Mouse (Mus musculus) kidney, adult 2 months (tissue): ENCODE data around the gene Slc3a2.

Experiments
- CTCF ChIP-seq: fragments of 200-500 bp; conservative IDR thresholded peaks from 2 replicates; pipeline ENCODE4 v1.5.1; 2011; ENCODE audit warnings: low read depth, mild to moderate bottlenecking, control low read depth, low read length, moderate library complexity, mixed read lengths; ENCODE audit not compliant: insufficient read depth, insufficient read length
- POLR2A ChIP-seq: fragments of 200-500 bp; IDR thresholded peaks from one replicate; pipeline ENCODE4 v1.6.1; 2011; ENCODE audit warnings: low read depth, low read length, control low read depth

DNA sequence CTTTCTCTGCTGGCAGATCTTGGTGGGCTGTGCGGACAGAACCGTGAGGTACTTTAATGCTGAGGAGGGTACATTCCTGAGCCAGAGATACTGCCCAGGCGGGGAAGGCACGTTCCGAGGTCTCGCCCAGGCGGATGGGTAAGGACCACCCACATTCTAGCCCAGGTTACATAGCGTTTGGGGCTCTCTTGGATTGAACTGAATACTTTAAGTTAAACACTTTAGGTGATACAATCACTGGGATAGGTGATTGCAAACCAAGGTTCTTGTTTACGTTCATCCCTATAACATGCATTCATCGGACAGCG lies 12.9 kb upstream of the Slc3a2 start:
- TF ChIP-seq POLR2A: no peak
- no peak for TF ChIP-seq CTCF
